ENCODE assay signal across 8 mouse cellular contexts in the genomic region with DNA sequence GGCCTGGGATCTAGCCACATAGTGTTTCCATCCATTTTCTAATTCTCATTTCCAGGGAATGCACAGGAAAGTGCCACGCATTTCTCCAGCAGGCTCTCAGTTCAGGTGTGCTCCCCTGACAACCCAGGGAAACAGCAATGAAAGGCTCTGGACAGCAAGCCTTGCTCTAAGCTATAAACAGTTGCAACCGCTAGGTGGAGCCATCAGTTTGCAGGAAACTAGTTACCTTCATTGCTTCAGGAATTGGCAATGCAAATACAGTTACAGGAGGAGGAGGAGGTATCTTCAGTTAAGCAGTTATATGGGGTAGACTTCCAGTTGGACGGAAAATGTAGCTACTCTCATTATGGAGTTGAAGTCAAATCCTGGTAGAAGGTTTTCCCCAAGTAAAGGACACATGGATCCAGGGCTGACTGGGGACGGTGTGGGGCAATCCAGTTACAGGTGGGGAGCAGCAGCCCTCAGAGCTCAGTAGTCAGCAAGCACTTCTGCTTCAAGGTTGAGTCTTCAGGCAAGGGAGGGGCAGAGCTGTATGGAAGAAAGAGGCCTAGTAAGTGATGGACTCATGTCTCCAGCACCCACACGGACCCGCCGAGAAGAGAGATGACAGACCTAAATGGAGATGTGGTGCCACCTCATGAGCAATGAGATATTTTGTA. TPM values are rescaled to one million over a fixed set of nuclear protein-coding genes. Genes with fewer than 3 reads are reported as not detected.
DNase-seq lines count a peak whose midpoint lies in the region; ATAC-seq and TF ChIP-seq lines count a peak whose summit lies in the region.

No protein-coding gene starts in this region.

- H3K27me3 ChIP-seq in embryonic facial prominence, embryonic 11.5 days (ENCODE audit: control insufficient read depth, insufficient read depth, low read length) = no peaks in the 10 kb centered on the region

- intact Hi-C loops in heart, postnatal 14 days (cut with DNase I) = loop anchor here (1.0 to 5.0 kb wide), 4 partner anchors 91 to 461 kb away; no protein-coding TSS in a partner anchor

- peak; percentile 90 for DNase-seq in ES-CJ7 (ENCODE audit: low read depth, low spot score)
- DNase-seq in adrenal gland, postnatal 4 days (ENCODE audit: low spot score in 2 of 2) = peak; percentile 46 to 59
- peak; percentile 84 for DNase-seq in embryonic facial prominence, embryonic 11.5 days (ENCODE audit: low spot score)
- peak; percentile 82 to 90 for DNase-seq in heart, postnatal 14 days
- peak; percentile 88 to 94 for DNase-seq in kidney, postnatal 25 days
- DNase-seq in lung, adult 2 months = peak; percentile 74
- peak; percentile 80 for DNase-seq in ovary, postnatal 14 days (ENCODE audit: low spot score)
- peak; percentile 66 to 67 for DNase-seq in urinary bladder, adult 18-20 months (ENCODE audit: low spot score in 2 of 2)

- H3K4me2 ChIP-seq in embryonic facial prominence, embryonic 11.5 days (ENCODE audit: low read depth, low read length) = no peak overlapping the region

- H3K36me3 ChIP-seq in embryonic facial prominence, embryonic 11.5 days (replicated peaks; ENCODE audit: control insufficient read depth, insufficient read depth, low read depth, low read length) = no peaks in the 10 kb centered on the region; the same call in 1 of the 2 replicates

- TF ChIP-seq POLR2A in lung, adult 2 months (IDR thresholded peaks at IDR 0.05; ENCODE audit: borderline replicate concordance, extremely low read depth, low read depth, low read length) = no peak

- no peak overlapping the region for H3K9ac ChIP-seq in embryonic facial prominence, embryonic 11.5 days (replicated peaks; ENCODE audit: low read length)

- peak; percentile 57 for TF ChIP-seq CTCF in lung, adult 2 months (IDR thresholded peaks at IDR 0.05; ENCODE audit: insufficient read depth, low read length)

- no peak for ATAC-seq in embryonic facial prominence, embryonic 11.5 days (replicated peaks; ENCODE audit: insufficient number of reproducible peaks, low FRiP score, low TSS enrichment, low read depth)

- H3K9me3 ChIP-seq in embryonic facial prominence, embryonic 11.5 days (replicated peaks; ENCODE audit: control insufficient read depth, low read length) = no peaks in the 10 kb centered on the region

- WGBS in embryonic facial prominence, embryonic 11.5 days = 69% methylated on average over 7 of the region's 7 CpGs
- 65% methylated on average over 7 of the region's 7 CpGs for WGBS in lung, adult 2 months

- no peak overlapping the region for H3K4me3 ChIP-seq in embryonic facial prominence, embryonic 11.5 days (ENCODE audit: low read depth, low read length)
- H3K4me3 ChIP-seq in lung, adult 2 months (replicated peaks; ENCODE audit: extremely low read depth, low read depth, low read length) = no peak overlapping the region

- no peak overlapping the region for H3K27ac ChIP-seq in embryonic facial prominence, embryonic 11.5 days (replicated peaks; ENCODE audit: low read depth, low read length)

- no peaks in the 10 kb centered on the region for H3K4me1 ChIP-seq in embryonic facial prominence, embryonic 11.5 days (ENCODE audit: control insufficient read depth, insufficient read depth, low read length)
- H3K4me1 ChIP-seq in lung, adult 2 months (ENCODE audit: control insufficient read depth, insufficient read depth, low read length) = no peaks in the 10 kb centered on the region

RNA-seq across cellular contexts. Expression of a gene that starts 22.8 kb away (rescaled TPM):
- total RNA-seq in adrenal gland, postnatal 4 days (2021) = 10 to 100 TPM; 20.3 to 21.3 TPM
- 25.6 and 25.7 TPM in 2 replicates for polyA plus RNA-seq in embryonic facial prominence, embryonic 11.5 days (2014; fragmentation: Nextera tagmentation; extraction: Ambion mirVana)
- 10 to 100 TPM; 12.1 to 12.3 TPM for total RNA-seq in heart, postnatal 14 days (2021)
- 20.6 and 29.5 TPM in 2 replicates for polyA plus RNA-seq in lung, adult 2 months (2012; rRNA removed)

RNA-seq across cellular contexts. Expression of a gene that starts 44.2 kb away (rescaled TPM):
- 10 to 100 TPM; 69.3 to 76.0 TPM for total RNA-seq in adrenal gland, postnatal 4 days (2021)
- 102 TPM in 2 replicates for polyA plus RNA-seq in embryonic facial prominence, embryonic 11.5 days (2014; fragmentation: Nextera tagmentation; extraction: Ambion mirVana)
- 10 to 100 TPM; 36.7 to 39.6 TPM for total RNA-seq in heart, postnatal 14 days (2021)
- polyA plus RNA-seq in lung, adult 2 months (2012; rRNA removed) = 47.9 and 54.1 TPM in 2 replicates
